Mouse (Mus musculus) heart, adult 2 months (tissue): ENCODE data around the gene Erc2.

Experiments used
- CTCF ChIP-seq: fragments of 200-600 bp; IDR thresholded peaks from 2 replicates; pipeline ENCODE4 v1.8.1; 2022; ENCODE audit warnings: antibody characterized with exemption, mild to moderate bottlenecking, moderate library complexity
- EP300 ChIP-seq: fragments of 200-500 bp; IDR thresholded peaks from 2 replicates; pipeline ENCODE4 v1.6.1; 2011; ENCODE audit warnings: low read depth, low read length, control low read depth; ENCODE audit not compliant: insufficient read depth
- POLR2A ChIP-seq: fragments of 200-500 bp; IDR thresholded peaks from 2 replicates; pipeline ENCODE4 v1.6.1; 2011; ENCODE audit warnings: mild to moderate bottlenecking, low read depth, low read length, control low read depth; ENCODE audit not compliant: insufficient read depth

DNA sequence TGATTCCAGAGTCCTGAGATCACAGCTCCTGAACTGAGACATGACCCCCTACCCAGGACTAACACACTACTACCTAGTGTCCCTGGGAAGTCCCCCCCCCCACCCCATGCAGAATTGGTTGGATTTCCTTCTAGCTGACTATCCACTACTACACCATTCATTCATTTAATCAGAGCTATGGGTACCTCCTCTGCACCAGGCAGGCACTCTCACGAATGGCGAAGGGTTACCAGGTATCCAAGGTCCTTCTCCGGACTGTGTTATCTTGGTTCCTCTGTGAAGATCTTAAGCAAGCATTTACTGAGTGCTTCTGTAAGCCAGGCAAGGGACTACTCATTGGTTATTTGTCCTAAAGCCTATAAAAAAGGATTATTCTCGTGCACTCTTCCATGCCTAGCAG lies 737.8 kb downstream of the Erc2 start:
- no peak for TF ChIP-seq CTCF
- TF ChIP-seq POLR2A: no peak
- no peak for TF ChIP-seq EP300
